Mouse (Mus musculus) mouse embryonic stem cell (cell line): ENCODE data around the gene Prkca.

Experiments used
- in situ Hi-C, 2 experiments: fragments of 300-500 bp; cut with MboI; formaldehyde crosslinking; loops; 1 replicate in 1 of 2; 3 replicates in 1 of 2; pipeline ENCODE4 v1.14.3; 2019 to 2020; ENCODE audit warnings: low sequenced_read_pairs in 2 of 2, low pct_unique_long_range_greater_than_20kb in 1 of 2, mixed read lengths in 1 of 2; ENCODE audit not compliant: unreplicated experiment in 1 of 2

Gene Prkca

DNA sequence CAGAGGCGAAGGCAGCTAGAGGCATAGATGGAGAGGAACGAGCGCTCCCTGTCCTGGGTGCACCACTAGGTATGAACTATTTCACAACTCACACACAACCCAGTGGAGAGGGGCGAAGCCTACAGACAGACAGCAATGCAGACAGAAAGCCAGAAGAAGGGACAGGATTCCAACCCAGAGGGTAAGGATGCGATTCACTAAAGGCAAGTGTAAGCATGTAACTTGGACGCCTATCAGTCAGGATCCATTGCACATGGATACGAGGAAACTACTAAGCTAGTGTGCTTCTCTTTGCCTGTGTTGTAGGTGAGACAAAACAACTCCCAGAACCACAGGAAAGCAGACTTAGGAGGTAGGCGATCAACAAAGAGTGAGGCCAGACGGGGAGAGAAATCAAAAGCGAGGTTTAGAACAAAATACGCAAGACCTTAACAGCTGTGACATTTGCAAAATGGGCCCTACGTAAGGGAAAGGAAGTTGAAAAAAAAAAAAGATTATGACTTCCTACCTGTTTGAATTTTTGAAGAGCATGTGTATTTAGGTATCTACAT, 70.2 kb downstream of the Prkca start:
- in situ Hi-C loops: no loop called here

DNA sequence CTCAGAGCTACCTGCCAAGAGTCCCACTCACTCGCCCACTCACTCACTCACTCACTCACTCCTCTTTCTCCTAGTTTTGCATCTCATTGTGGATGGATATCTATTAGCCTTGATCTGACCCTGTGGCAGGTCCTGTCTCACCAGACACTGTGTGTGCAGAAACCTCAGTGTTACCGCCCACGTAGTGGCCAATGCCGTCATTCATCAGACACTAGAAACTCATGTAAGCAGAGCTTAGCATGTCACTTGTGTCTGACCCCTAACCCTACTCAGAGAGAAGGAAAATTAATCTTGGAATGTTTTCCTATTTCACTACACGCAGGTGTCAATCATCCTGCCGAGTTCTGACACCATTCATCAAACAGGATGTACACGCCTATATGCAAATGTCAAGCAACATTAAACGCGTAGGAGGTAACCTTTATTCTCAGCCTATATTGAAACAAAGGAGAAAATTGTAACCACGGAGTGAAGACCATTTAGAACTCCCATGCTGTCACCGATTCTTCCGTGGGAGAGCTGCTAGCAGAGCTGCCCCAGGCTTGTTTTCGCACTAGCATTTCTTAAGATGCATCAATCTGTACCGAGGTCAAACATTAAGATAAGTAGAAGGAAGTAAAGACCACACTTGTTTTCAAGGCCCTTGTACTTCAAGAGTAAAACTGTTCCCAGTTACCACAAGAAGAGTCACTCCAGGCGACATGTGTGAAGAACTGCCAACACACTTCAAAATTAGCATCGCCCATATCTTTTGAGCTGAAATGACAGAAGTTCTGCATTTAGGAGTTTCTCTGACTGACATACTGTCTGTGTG, 70.9 kb downstream of the Prkca start:
- in situ Hi-C loops: no loop called here

GRCm38 (mm10) chr11:108271305-108271704, 72.4 kb downstream of the Prkca start:
- in situ Hi-C loops: no loop called here

- in situ Hi-C loops: no loop called here
These were observed 74.2 kb downstream of the Prkca start for GRCm38 (mm10) chr11:108269516-108269915.

- in situ Hi-C loops: no loop called here
These were observed 75.1 kb downstream of the Prkca start for GRCm38 (mm10) chr11:108268421-108269322.

DNA sequence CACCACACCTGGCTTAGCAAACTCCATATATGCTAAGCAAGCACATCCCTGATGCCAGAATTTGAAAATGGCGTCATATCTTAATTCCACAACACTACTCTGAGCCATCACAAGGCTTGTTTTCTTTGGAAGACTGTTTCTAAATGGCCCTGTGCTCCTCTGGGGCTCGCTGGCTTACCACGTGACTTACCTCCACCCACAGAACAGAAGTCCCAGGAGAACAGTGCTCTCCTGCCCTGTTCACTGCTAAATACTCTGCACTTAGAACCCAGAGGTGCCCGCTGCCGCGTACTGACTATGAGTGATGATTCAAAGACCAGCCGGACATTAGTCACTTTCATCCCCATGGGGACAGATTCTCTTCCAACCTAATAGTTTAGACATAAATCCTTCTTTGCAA, 75.9 kb downstream of the Prkca start:
- in situ Hi-C loops: no loop called here

GRCm38 (mm10) chr11:108267066-108267465, 76.7 kb downstream of the Prkca start:
- in situ Hi-C loops: no loop called here

- in situ Hi-C loops: no loop called here
These were observed 79.9 kb downstream of the Prkca start for GRCm38 (mm10) chr11:108263868-108264267.

DNA sequence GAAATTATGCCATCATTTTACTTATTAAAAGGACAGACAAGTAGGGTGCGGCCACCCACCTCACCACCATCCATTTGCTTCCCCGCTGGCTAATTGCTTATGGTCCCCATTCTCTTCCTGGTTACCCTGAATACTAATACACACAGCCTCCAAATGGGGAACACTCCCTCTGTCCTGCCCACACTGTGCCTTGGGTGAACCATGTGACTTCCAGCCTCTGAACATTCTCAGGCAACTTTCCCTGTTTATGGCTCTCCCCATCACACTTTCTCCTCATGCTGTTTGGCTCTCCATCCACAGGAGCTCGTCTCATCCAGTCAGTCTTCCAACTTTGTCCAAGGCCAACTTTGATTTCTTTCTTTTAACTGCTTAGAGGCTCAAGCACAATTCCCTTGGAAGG, 80.3 kb downstream of the Prkca start:
- in situ Hi-C loops: no loop called here

- in situ Hi-C loops: no loop called here
These were observed 82.0 kb downstream of the Prkca start for GRCm38 (mm10) chr11:108261751-108262160.

DNA sequence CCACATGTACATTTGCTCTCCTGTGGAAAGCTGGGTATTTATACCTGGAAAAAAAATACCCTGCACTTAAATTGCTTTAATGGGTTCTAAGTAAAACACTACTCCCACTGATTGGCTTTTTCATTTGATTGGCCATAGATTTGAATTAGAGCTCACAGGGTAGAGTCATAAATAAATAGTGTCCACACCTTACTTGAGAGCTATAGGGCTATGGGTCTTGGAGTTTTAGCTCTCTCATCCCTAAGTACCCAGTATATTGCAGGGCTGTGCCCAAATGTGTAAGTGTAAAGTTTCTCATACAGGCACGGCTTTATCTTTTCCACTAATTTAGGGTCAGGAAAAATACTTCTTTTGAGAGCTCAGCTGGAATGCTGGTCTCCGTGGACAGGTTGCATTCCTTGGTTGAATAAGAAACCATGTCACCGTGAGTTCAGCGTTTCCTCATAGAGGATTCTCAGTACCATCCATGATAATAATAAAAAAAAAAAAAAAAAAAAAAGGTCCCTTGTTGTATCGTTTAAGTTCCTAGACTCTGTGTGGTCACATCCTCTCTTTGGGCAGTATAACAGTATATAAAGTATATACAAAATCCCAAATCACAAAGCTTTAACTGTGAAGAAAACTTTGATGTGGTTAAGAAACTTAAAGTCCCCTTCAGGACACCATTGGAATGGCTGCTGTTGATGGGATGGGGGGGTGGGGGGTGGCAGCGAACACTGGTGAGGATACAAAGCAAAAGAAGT, 82.8 kb downstream of the Prkca start:
- in situ Hi-C loops: no loop called here

- in situ Hi-C loops: no loop called here
These were observed 84.3 kb downstream of the Prkca start for GRCm38 (mm10) chr11:108259391-108259790.

DNA sequence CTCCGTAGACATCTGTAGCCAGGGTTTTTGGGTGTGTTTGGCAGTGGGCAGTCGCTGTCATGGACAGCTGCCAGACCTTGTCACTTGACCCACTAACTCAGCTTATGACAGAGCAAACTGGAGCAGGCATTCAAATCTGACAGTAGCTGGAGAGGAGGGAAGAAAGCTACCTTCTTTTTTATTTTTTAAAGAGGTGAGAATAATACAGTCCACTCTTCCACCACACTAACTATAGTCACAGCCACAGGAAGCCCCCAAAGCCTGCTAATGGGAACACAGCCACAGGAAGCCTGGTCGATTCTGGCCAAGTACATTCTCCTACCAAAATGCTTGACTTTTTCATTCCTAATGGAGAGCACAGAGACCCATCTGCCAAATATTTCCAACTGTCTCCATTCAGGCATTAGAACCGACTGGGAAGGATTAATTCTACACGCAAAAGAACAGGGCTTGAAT, 84.9 kb downstream of the Prkca start:
- in situ Hi-C loops: no loop called here

DNA sequence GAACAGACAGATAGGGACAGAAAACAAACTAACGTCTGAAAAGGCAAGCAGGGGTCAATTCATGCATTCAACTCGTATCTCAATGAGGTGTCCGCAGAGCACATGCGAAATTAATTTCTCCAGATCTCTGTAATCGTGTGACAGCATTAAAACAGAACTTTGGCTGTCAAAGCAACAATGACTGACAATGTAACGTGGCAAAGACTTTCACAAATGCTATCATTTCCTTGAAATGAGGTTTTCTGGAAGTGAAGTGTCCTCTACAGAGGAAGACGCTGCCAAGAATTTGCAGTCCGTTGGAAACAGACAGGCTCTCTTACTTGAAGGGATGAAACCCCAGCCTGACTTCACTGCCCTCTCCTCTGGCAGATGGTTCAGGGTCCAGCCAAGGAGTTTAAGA, 85.8 kb downstream of the Prkca start:
- in situ Hi-C loops: no loop called here

- in situ Hi-C loops: no loop called here
These were observed 89.0 kb downstream of the Prkca start for GRCm38 (mm10) chr11:108254681-108255080.

GRCm38 (mm10) chr11:108251924-108252775, 91.6 kb downstream of the Prkca start:
- in situ Hi-C loops: no loop called here

- in situ Hi-C loops: no loop called here
These were observed 92.7 kb downstream of the Prkca start for GRCm38 (mm10) chr11:108250829-108251637.
